Mouse (Mus musculus) megakaryocyte, embryonic 14.5 days (primary cell): Measurements from ENCODE around the gene Piwil1.

Source experiments
- FLI1 ChIP-seq: IDR thresholded peaks from 2 replicates; pipeline ENCODE4 v1.6.1; 2012; ENCODE audit warnings: low read length, inconsistent platforms, mixed read lengths
- GATA1 ChIP-seq: IDR thresholded peaks from 3 replicates; pipeline ENCODE4 v1.6.1; 2012; ENCODE audit warnings: mixed read lengths, low read length, inconsistent platforms, borderline replicate concordance

DNA sequence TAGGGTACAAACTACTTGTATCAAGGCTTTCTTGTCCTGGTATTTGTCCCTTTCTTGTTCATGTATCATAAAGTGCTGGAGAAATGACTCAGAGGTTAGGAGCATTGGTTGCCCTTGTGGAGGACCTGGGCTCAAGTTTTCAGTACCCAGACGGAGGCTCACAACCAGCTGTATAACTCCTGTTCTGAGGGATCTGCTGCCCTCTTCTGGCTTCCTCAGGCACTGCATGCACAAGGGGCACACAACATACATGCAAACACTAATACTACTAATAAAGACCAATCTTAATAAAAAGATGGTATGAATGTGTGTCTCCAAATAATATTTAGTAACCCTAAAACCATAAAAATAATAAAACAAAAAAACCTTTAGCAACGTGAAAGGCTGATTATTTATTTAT, 74.1 kb downstream of the Piwil1 start:
- TF ChIP-seq GATA1 (no peak), FLI1 (no peak)
